Mouse (Mus musculus) embryonic facial prominence, embryonic 14.5 days (tissue): ENCODE results near the gene Col27a1. TPM values are rescaled to one million over a fixed set of nuclear protein-coding genes. Genes with fewer than 3 reads are reported as not detected.

Experiments
- ATAC-seq: fragments of 200-750 bp; cut with Nextera tagmentation; 2 replicates; pipeline ENCODE4 v1.8.0; 2017; ENCODE audit warnings: low read depth, moderate number of reproducible peaks, moderate TSS enrichment
- DNase-seq: peaks from one replicate; pipeline ENCODE4 v3.0.0-alpha.2; 2015; ENCODE audit warnings: low spot score
- H3K27ac ChIP-seq: fragments of 300-500 bp; sonication (generic); replicated peaks from 2 replicates; pipeline ENCODE4 v1.5.1; 2014; ENCODE audit warnings: low read depth, mild to moderate bottlenecking, low read length, moderate library complexity
- H3K27me3 ChIP-seq: fragments of 300-500 bp; sonication (generic); replicated peaks from 2 replicates; pipeline ENCODE4 v1.6.1; 2014; ENCODE audit warnings: low read length; ENCODE audit not compliant: control insufficient read depth, insufficient read depth
- H3K36me3 ChIP-seq: fragments of 300-500 bp; sonication (generic); 2 replicates; pipeline ENCODE4 v1.6.1; 2014; ENCODE audit warnings: low read length, mixed read lengths; ENCODE audit not compliant: control insufficient read depth, insufficient read depth
- H3K4me1 ChIP-seq: fragments of 300-500 bp; sonication (generic); 2 replicates; pipeline ENCODE4 v1.6.1; 2014; ENCODE audit warnings: antibody characterized with exemption, low read length; ENCODE audit not compliant: control insufficient read depth, insufficient read depth
- H3K4me2 ChIP-seq: fragments of 300-500 bp; sonication (generic); 2 replicates; pipeline ENCODE4 v1.6.1; 2014; ENCODE audit warnings: low read depth, mild to moderate bottlenecking, low read length, moderate library complexity, mixed read lengths
- H3K4me3 ChIP-seq: fragments of 300-500 bp; sonication (generic); 2 replicates; pipeline ENCODE4 v1.5.1; 2014; ENCODE audit warnings: low read depth, mild to moderate bottlenecking, low read length
- H3K9ac ChIP-seq: fragments of 300-500 bp; sonication (generic); 2 replicates; pipeline ENCODE4 v1.6.1; 2014; ENCODE audit warnings: low read depth, mild to moderate bottlenecking, low read length, moderate library complexity, mixed read lengths
- H3K9me3 ChIP-seq: fragments of 300-500 bp; sonication (generic); 2 replicates; pipeline ENCODE4 v1.6.1; 2016; ENCODE audit warnings: low read length; ENCODE audit not compliant: control insufficient read depth
- WGBS: fragments of 180-500 bp; shearing (Covaris S2); extraction: QIAGEN DNeasy Blood & Tissue Kit; methylation state at CpG from one replicate; pipeline ENCODE4 v1.1.7; 2014; 5-methylcytosine and 5-hydroxymethylcytosine counted together
- polyA plus RNA-seq: library from polyadenylated mRNA; unstranded; fragments of >200 nt; fragmentation: Nextera tagmentation; extraction: Ambion mirVana; gene quantifications from 2 replicates; pipeline ENCODE4 v1.2.1, GENCODE M21; 2014

Gene Col27a1
- polyA plus RNA-seq, 1 experiment from 2014 or later: 23.5 TPM

- H3K36me3 ChIP-seq: no peaks in the 10 kb centered on the region
- H3K9ac ChIP-seq: no peak overlapping the region
- ATAC-seq: no peak
- H3K9me3 ChIP-seq: no peaks in the 10 kb centered on the region
- H3K4me2 ChIP-seq: no peak overlapping the region
- H3K27me3 ChIP-seq: no peaks in the 10 kb centered on the region
- no peak overlapping the region for H3K27ac ChIP-seq
- DNase-seq: no peak
- no peak overlapping the region for H3K4me3 ChIP-seq
- H3K4me1 ChIP-seq: no peaks in the 10 kb centered on the region
- WGBS: 51% methylated on average over 2 of the region's 2 CpGs
Observed at GRCm38 (mm10) chr4:63356981-63357570, 143.3 kb downstream of the Col27a1 start.

- Histone ChIP-seq H3K9ac (no peak overlapping the region), H3K9me3 (no peaks in the 10 kb centered on the region), H3K4me3 (no peak overlapping the region), H3K4me1 (no peaks in the 10 kb centered on the region), H3K36me3 (no peaks in the 10 kb centered on the region), H3K4me2 (no peak overlapping the region), H3K27ac (no peak overlapping the region), H3K27me3 (no peaks in the 10 kb centered on the region)
- ATAC-seq (no peak), DNase-seq (no peak)
- WGBS: 62% methylated on average over 6 of the region's 6 CpGs
Observed at GRCm38 (mm10) chr4:63359861-63360260, 146.1 kb downstream of the Col27a1 start.

- no peak within 1 kb of the TSS for H3K27ac ChIP-seq
- H3K4me2 ChIP-seq: no peak within 1 kb of the TSS
- WGBS: 83% methylated on average over 5 of the region's 5 CpGs
- DNase-seq (no peak), ATAC-seq (no peak)
- no peak within 1 kb of the TSS for H3K9ac ChIP-seq
- no peaks in the 10 kb centered on the region for H3K4me1 ChIP-seq
- 0 out of 2 replicates have a peak, but pooled peaks cover 1% of the 10 kb centered on the region for H3K36me3 ChIP-seq
- no peaks in the 10 kb centered on the region for H3K9me3 ChIP-seq
- H3K27me3 ChIP-seq: no peaks in the 10 kb centered on the region
- no peak within 1 kb of the TSS for H3K4me3 ChIP-seq
Observed at GRCm38 (mm10) chr4:63362150-63362549, 148.3 kb downstream of the Col27a1 start, which contains the start of gene Orm2. TSS of gene Orm2 (plus strand) at chr4:63362449.

- ATAC-seq (peak; percentile 64), DNase-seq (peak; percentile 74)
- peaks cover 37% of the 10 kb centered on the region; the same call in 1 of the 2 replicates for H3K36me3 ChIP-seq
- H3K27me3 ChIP-seq: no peaks in the 10 kb centered on the region
- no peak overlapping the region for H3K27ac ChIP-seq
- no peak overlapping the region for H3K4me2 ChIP-seq
- no peaks in the 10 kb centered on the region for H3K4me1 ChIP-seq
- H3K4me3 ChIP-seq: no peak overlapping the region
- H3K9ac ChIP-seq: no peak overlapping the region
- no peaks in the 10 kb centered on the region for H3K9me3 ChIP-seq
- 8% methylated on average over 4 of the region's 4 CpGs for WGBS
Observed at GRCm38 (mm10) chr4:63368577-63368976, 154.8 kb downstream of the Col27a1 start.

GRCm38 (mm10) chr4:63370897-63371296 is 157.1 kb downstream of the Col27a1 start:
- no peaks in the 10 kb centered on the region for H3K4me1 ChIP-seq
- H3K27ac ChIP-seq: no peak overlapping the region
- DNase-seq: no peak
- no peak for ATAC-seq
- peaks cover 56% of the 10 kb centered on the region; the same call in 1 of the 2 replicates for H3K36me3 ChIP-seq
- WGBS: 44% methylated on average over 7 of the region's 7 CpGs
- no peak overlapping the region for H3K9ac ChIP-seq
- no peak overlapping the region for H3K4me3 ChIP-seq
- H3K9me3 ChIP-seq: no peaks in the 10 kb centered on the region
- H3K4me2 ChIP-seq: no peak overlapping the region
- H3K27me3 ChIP-seq: no peaks in the 10 kb centered on the region

GRCm38 (mm10) chr4:63371890-63372289 is 158.1 kb downstream of the Col27a1 start:
- DNase-seq (peak; percentile 55), ATAC-seq (no peak)
- 53% methylated on average over 3 of the region's 3 CpGs for WGBS
- H3K9me3 ChIP-seq: no peaks in the 10 kb centered on the region
- H3K4me3 ChIP-seq: no peak overlapping the region
- H3K27me3 ChIP-seq: no peaks in the 10 kb centered on the region
- H3K4me2 ChIP-seq: no peak overlapping the region
- H3K36me3 ChIP-seq: peaks cover 66% of the 10 kb centered on the region; the same call in 1 of the 2 replicates
- no peaks in the 10 kb centered on the region for H3K4me1 ChIP-seq
- no peak overlapping the region for H3K9ac ChIP-seq
- no peak overlapping the region for H3K27ac ChIP-seq

- Histone ChIP-seq H3K9me3 (no peaks in the 10 kb centered on the region), H3K4me2 (no peak overlapping the region), H3K27me3 (no peaks in the 10 kb centered on the region), H3K27ac (no peak overlapping the region), H3K4me1 (no peaks in the 10 kb centered on the region), H3K36me3 (peaks cover 67% of the 10 kb centered on the region; the same call in 1 of the 2 replicates), H3K9ac (no peak overlapping the region), H3K4me3 (no peak overlapping the region)
- no peak for DNase-seq
- 93% methylated on average over 8 of the region's 8 CpGs for WGBS
- no peak for ATAC-seq
Observed at GRCm38 (mm10) chr4:63373404-63373803, 159.6 kb downstream of the Col27a1 start.

GRCm38 (mm10) chr4:63374331-63374730 is 160.5 kb downstream of the Col27a1 start:
- WGBS: 87% methylated on average over 12 of the region's 12 CpGs

GRCm38 (mm10) chr4:63375367-63375766 is 161.6 kb downstream of the Col27a1 start:
- Histone ChIP-seq H3K27me3 (no peaks in the 10 kb centered on the region), H3K9me3 (no peaks in the 10 kb centered on the region), H3K4me2 (no peak overlapping the region), H3K36me3 (peaks cover 72% of the 10 kb centered on the region), H3K9ac (no peak overlapping the region), H3K4me3 (no peak overlapping the region), H3K4me1 (no peaks in the 10 kb centered on the region), H3K27ac (no peak overlapping the region)
- WGBS: 71% methylated on average over 1 of the region's 1 CpGs
- DNase-seq (peak; percentile 45), ATAC-seq (no peak)

More at GRCm38 (mm10) chr4:63374331-63374730, 160.5 kb downstream of the Col27a1 start:
- peaks cover 71% of the 10 kb centered on the region; the same call in 1 of the 2 replicates for H3K36me3 ChIP-seq
- ATAC-seq: no peak
- no peak overlapping the region for H3K9ac ChIP-seq
- no peak overlapping the region for H3K27ac ChIP-seq
- no peak for DNase-seq
- no peaks in the 10 kb centered on the region for H3K27me3 ChIP-seq
- no peaks in the 10 kb centered on the region for H3K4me1 ChIP-seq
- no peak overlapping the region for H3K4me3 ChIP-seq
- H3K9me3 ChIP-seq: no peaks in the 10 kb centered on the region
- no peak overlapping the region for H3K4me2 ChIP-seq
